Mouse (Mus musculus) cerebellum, postnatal 25 days (tissue): Measurements from ENCODE around the gene Hmces.
"Not testable (repeated sequence)": the region's sequence is repeated elsewhere in the genome, so short reads cannot be mapped to it uniquely, and the experiment has no call there.

Experiments
- DNase-seq, 2 experiments: peaks; one replicate each; pipeline ENCODE4 v3.0.0; 2021; ENCODE audit warnings: mixed read lengths in 2 of 2

Gene Hmces

DNA sequence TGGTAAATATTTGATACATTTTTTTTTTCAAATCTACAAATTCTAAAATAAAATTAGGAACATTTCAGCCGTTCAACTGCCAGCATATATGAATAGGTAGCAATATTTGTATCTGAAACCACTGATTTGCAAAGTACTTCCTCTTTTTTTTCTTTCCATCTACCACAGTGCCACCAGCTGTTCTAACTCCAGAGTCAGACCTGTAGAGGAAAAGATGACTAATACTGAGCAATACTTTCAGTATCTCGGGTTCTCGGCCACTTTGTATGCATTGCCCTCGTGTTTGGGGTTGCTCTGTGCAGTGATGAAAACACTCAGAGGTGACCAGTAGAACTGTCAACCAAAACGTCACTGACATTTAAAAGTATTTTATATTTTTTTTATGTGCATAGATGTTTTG, 2.2 kb downstream of the Hmces start:
- no peak for DNase-seq

GRCm38 (mm10) chr6:87921201-87921600, 7.5 kb downstream of the Hmces start:
- no peak for DNase-seq

DNA sequence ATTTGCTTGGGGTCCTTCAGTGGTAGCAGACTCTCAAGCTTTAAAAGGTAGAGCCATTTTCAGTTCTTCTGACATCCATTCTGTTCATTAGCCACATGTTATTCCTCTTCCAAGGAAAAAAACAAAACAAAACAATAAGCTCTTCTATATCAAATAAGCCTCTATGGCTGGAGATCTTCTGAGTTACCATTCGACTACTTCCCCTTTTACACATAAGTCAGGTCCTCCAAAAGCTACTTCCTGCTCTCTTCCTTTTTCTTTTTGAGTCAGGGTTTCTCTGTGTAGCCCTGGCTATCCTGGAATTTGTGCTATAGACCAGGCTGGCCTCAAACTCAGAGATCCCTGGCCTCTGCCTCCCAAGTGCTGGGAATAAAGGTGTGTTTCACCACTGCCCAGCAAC, 9.9 kb downstream of the Hmces start:
- DNase-seq = no peak

GRCm38 (mm10) chr6:87935037-87935436, 21.3 kb downstream of the Hmces start:
- no peak for DNase-seq

DNA sequence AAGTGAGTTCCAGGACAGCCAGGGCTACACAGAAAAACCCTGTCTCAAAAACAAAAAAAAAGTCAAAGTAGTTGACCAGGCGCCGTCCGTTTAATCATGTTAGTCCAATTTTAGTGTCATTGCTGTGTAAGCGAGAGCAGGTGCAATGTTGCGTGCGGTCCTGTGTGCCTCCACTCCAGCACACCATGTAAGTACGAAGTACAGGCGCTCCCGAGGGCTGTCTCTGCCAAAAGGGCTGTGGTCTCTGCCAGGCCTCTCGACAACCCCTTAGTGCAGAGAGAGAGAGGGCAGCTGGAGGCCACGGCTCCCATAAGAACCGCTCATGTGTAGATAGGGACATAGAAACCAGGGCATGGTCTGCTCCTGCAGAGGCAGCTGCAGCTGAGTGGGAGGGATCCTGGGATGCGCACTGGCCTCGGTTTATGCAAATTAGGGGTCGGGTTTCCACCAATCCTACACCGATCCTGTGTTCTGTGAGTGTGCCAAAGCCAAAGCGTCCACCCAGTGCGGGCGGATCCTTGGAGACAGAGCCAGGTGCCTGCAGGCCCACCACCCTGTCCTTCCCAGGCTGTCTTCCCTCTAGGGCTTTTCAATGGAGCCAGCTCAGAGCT, 23.5 kb downstream of the Hmces start:
- DNase-seq = no peak

DNA sequence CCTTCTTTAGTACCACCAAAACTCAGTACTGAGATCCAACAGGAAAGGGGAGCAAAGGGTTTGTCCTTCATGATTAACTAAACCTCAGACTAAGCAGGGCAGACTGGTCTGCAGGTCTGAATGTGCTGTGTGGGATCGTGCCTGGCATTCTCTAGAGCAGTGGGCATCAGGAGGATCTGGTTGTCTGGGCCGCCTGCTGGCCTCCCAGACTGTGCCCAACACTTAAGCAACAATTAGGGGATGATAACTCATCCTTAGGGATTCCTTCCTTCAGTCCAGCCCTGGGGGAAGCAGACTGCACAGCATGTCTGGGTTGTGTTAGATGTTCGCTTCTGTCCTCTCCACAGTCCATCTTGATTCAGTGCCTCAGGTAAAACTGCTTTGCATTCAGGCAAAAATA, 25.2 kb downstream of the Hmces start:
- no peak for DNase-seq

DNA sequence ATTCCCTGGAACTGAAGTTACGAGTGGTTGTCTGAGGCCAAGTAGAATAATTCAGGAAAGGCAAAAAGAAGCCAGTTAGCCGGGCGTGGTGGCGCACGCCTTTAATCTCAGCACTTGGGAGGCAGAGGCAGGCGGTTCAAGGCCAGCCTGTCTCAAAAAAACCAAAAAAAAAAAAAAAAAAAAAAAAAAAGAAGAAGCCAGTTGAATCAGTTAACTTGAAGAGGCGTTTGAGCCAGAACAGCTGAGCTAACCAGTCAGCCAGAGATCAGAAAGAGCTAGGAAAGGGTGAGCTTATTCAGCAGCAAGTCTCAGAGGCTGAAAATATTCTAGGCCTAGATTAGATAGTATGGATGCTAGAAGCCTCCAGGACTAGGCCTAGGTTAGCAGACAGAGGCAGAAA, 28.4 kb downstream of the Hmces start:
- DNase-seq = no peak

DNA sequence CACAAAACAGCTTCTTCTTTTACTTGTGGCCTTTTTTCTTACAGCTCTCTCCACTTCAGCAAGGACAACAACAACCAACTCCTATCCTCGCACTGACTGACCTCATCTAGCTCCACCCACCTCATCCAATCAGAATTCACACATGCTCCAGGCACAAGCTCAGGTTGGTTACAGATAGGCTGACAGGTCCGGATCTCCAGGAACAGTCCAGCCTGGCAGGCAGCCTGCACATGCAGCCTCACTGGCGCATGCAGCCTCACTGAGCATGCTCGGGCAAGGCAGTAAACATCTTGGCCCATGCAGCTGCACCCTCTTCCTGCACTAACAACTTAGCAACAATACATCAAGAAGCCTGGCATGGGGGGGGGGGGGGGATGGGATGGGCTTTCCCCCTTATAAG, 48.7 kb downstream of the Hmces start:
- DNase-seq = not testable (repeated sequence)

GRCm38 (mm10) chr6:87970041-87970440, 56.3 kb downstream of the Hmces start:
- DNase-seq = no peak

- DNase-seq = no peak
Measured at GRCm38 (mm10) chr6:87979728-87980127, 66.0 kb downstream of the Hmces start.

DNA sequence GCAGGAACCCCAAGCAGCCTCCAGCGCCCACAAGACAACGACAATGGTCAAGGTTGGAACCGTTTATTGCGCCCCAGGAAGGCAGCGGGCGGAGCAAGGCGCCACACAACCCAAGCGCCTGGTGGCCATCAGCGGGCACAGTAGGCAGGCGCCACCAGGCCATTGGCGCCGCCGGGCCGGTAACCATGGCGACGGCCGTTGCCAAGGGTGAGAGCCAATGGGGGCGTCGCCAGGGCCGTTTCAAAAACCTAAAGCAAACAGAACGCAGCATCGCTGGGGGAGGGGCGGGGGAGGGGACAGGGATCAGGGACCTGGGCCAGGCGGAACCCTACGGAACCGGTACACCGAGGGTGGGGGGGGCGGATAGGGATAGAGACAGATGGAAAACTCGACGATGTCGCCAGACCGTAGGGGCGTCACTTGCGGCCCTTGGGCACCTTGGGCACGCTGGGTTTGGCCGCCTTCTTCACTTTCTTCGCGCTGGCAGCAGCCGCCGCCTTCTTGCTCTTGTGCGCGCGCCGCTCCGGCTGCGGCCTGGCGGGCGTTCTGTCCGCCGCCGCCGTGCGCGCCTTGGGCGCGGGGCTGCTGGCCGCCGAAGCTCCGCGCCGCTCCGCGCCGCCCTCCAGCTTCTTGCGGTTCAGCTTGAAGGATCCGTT, 66.8 kb downstream of the Hmces start:
- DNase-seq = peak; percentile 82 to 92

DNA sequence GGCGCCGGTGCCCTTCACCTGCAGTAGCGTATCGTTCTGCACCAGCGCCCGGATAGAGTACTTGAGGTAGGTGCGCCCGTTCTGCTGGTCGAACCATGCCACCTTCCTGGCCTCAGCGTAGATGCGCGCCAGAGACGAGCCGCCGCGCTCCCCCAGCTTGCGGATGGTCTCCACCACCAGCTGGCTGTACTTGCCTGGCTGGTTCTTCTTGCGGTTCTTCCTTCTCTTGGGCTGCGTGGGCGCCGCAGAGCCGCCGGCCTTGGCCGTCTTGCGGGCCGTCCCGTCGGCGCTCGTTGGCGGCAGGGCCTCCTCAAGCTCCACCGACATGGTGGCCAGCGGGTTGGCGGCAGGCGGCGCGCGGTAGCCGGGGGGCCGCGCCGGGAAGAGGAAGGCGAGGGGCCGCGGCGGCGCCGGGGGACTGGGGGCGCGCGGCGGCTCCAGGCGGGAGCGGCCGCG, 67.3 kb downstream of the Hmces start:
- DNase-seq = peak; percentile 61 to 63

DNA sequence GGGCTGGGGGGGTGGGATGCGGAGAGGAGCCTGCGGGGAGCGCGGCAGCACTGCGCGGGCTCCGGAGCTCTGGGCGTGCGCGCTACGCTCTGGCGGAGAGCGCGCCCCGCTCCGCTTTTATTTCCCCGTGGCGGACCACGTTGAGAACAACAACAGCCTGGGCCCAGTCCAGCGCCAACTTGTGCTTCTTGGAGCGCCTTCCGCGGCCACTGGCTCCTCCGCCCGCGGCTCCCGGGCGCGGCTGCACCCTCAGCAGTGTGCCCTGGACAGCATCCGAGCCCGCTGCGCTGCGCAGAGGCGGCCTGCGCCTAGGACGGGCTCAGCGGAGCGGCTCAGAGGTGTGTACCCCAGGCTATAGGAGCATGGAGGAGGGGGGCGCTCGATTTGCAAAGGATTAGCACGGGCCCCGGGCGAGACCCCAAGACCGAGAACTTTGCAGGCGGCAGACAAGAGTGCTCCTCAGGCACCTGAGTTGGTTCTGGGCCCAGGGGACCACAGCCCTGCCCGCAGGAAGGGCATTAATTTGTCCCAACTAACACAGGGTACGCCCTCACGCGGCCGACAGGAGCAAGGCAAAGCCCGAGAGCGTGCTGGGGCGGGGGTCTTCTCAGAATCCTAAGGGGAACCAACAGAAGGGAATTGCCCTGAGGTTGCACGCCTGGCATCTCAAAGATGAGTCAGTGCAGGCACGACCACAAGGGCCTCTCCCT, 68.0 kb downstream of the Hmces start, which contains the start of gene H1fx:
Gene H1fx (minus strand): TSS at position 91 of the 710 bp plus-strand sequence.
- peak; percentile 85 to 88 for DNase-seq

- no peak for DNase-seq
Measured at GRCm38 (mm10) chr6:87982506-87982905, 68.8 kb downstream of the Hmces start.
